Mouse (Mus musculus): ENCODE results near the gene Rasgef1a. TPM values are rescaled to one million over a fixed set of nuclear protein-coding genes. Genes with fewer than 3 reads are reported as not detected.

Rasgef1a gene
- polyA plus RNA-seq, 1 experiment: 1.1 TPM

- no peaks in the 10 kb centered on the region for H3K4me1 ChIP-seq (replicated peaks; ENCODE audit: control insufficient read depth, insufficient read depth, low read length)
- 77% methylated on average over 4 of the region's 4 CpGs for WGBS
- no peak overlapping the region for H3K4me3 ChIP-seq (ENCODE audit: control insufficient read depth, insufficient read depth, low read length)
- H3K27me3 ChIP-seq (ENCODE audit: control insufficient read depth, insufficient read depth, low read length): no peaks in the 10 kb centered on the region
- no peak for TF ChIP-seq CTCF (IDR thresholded peaks at IDR 0.05; ENCODE audit: borderline replicate concordance, control insufficient read depth, extremely low read depth, insufficient read depth, low read length, poor library complexity)
- no peak for TF ChIP-seq POLR2A (IDR thresholded peaks at IDR 0.05; ENCODE audit: control insufficient read depth, extremely low read depth, insufficient read depth, low read length, poor library complexity)
- H3K36me3 ChIP-seq (ENCODE audit: control insufficient read depth, insufficient read depth, low read length): no peaks in the 10 kb centered on the region
- DNase-seq: no peak
- no peak overlapping the region for H3K27ac ChIP-seq (ENCODE audit: control insufficient read depth, insufficient read depth, low read length)
Measured at GRCm38 (mm10) chr6:118047811-118048505, 36.7 kb downstream of the Rasgef1a start.

GRCm38 (mm10) chr6:118049776-118050175, 38.5 kb downstream of the Rasgef1a start:
- TF ChIP-seq CTCF (IDR thresholded peaks at IDR 0.05; ENCODE audit: borderline replicate concordance, control insufficient read depth, extremely low read depth, insufficient read depth, low read length, poor library complexity) (no peak), POLR2A (IDR thresholded peaks at IDR 0.05; ENCODE audit: control insufficient read depth, extremely low read depth, insufficient read depth, low read length, poor library complexity) (no peak)
- WGBS: 91% methylated on average over 6 of the region's 6 CpGs
- Histone ChIP-seq H3K36me3 (ENCODE audit: control insufficient read depth, insufficient read depth, low read length) (no peaks in the 10 kb centered on the region), H3K4me1 (replicated peaks; ENCODE audit: control insufficient read depth, insufficient read depth, low read length) (no peaks in the 10 kb centered on the region), H3K27me3 (ENCODE audit: control insufficient read depth, insufficient read depth, low read length) (no peaks in the 10 kb centered on the region), H3K4me3 (ENCODE audit: control insufficient read depth, insufficient read depth, low read length) (no peak overlapping the region), H3K27ac (ENCODE audit: control insufficient read depth, insufficient read depth, low read length) (no peak overlapping the region)
- no peak for DNase-seq

- Histone ChIP-seq H3K4me3 (ENCODE audit: control insufficient read depth, insufficient read depth, low read length) (no peak overlapping the region), H3K27me3 (ENCODE audit: control insufficient read depth, insufficient read depth, low read length) (no peaks in the 10 kb centered on the region), H3K36me3 (ENCODE audit: control insufficient read depth, insufficient read depth, low read length) (no peaks in the 10 kb centered on the region), H3K4me1 (replicated peaks; ENCODE audit: control insufficient read depth, insufficient read depth, low read length) (no peaks in the 10 kb centered on the region), H3K27ac (ENCODE audit: control insufficient read depth, insufficient read depth, low read length) (no peak overlapping the region)
- no peak for TF ChIP-seq CTCF (IDR thresholded peaks at IDR 0.05; ENCODE audit: borderline replicate concordance, control insufficient read depth, extremely low read depth, insufficient read depth, low read length, poor library complexity)
- TF ChIP-seq POLR2A (IDR thresholded peaks at IDR 0.05; ENCODE audit: control insufficient read depth, extremely low read depth, insufficient read depth, low read length, poor library complexity): no peak
- 95% methylated on average over 4 of the region's 4 CpGs for WGBS
- no peak for DNase-seq
Measured at GRCm38 (mm10) chr6:118051474-118051873, 40.2 kb downstream of the Rasgef1a start.

- DNase-seq: no peak
- Histone ChIP-seq H3K36me3 (ENCODE audit: control insufficient read depth, insufficient read depth, low read length) (no peaks in the 10 kb centered on the region), H3K4me3 (ENCODE audit: control insufficient read depth, insufficient read depth, low read length) (no peak overlapping the region), H3K27me3 (ENCODE audit: control insufficient read depth, insufficient read depth, low read length) (no peaks in the 10 kb centered on the region), H3K27ac (ENCODE audit: control insufficient read depth, insufficient read depth, low read length) (no peak overlapping the region), H3K4me1 (replicated peaks; ENCODE audit: control insufficient read depth, insufficient read depth, low read length) (no peaks in the 10 kb centered on the region)
- 93% methylated on average over 10 of the region's 10 CpGs for WGBS
- no peak for TF ChIP-seq CTCF (IDR thresholded peaks at IDR 0.05; ENCODE audit: borderline replicate concordance, control insufficient read depth, extremely low read depth, insufficient read depth, low read length, poor library complexity)
- no peak for TF ChIP-seq POLR2A (IDR thresholded peaks at IDR 0.05; ENCODE audit: control insufficient read depth, extremely low read depth, insufficient read depth, low read length, poor library complexity)
Measured at GRCm38 (mm10) chr6:118055209-118055608, 44.0 kb downstream of the Rasgef1a start.

- Histone ChIP-seq H3K4me1 (replicated peaks; ENCODE audit: control insufficient read depth, insufficient read depth, low read length) (0 out of 2 replicates have a peak, but pooled peaks cover 2% of the 10 kb centered on the region), H3K4me3 (ENCODE audit: control insufficient read depth, insufficient read depth, low read length) (no peak overlapping the region), H3K27me3 (ENCODE audit: control insufficient read depth, insufficient read depth, low read length) (peaks cover 2% of the 10 kb centered on the region; the same call in 1 of the 2 replicates), H3K36me3 (ENCODE audit: control insufficient read depth, insufficient read depth, low read length) (no peaks in the 10 kb centered on the region), H3K27ac (ENCODE audit: control insufficient read depth, insufficient read depth, low read length) (no peak overlapping the region)
- TF ChIP-seq POLR2A (IDR thresholded peaks at IDR 0.05; ENCODE audit: control insufficient read depth, extremely low read depth, insufficient read depth, low read length, poor library complexity) (no peak), CTCF (IDR thresholded peaks at IDR 0.05; ENCODE audit: borderline replicate concordance, control insufficient read depth, extremely low read depth, insufficient read depth, low read length, poor library complexity) (no peak)
- 94% methylated on average over 4 of the region's 4 CpGs for WGBS
- DNase-seq: no peak
Measured at GRCm38 (mm10) chr6:118061266-118061665, 50.0 kb downstream of the Rasgef1a start.

- Histone ChIP-seq H3K4me1 (replicated peaks; ENCODE audit: control insufficient read depth, insufficient read depth, low read length) (peaks cover 9% of the 10 kb centered on the region; the same call in 1 of the 2 replicates), H3K27me3 (ENCODE audit: control insufficient read depth, insufficient read depth, low read length) (peaks cover 2% of the 10 kb centered on the region; the same call in 1 of the 2 replicates), H3K27ac (ENCODE audit: control insufficient read depth, insufficient read depth, low read length) (no peak overlapping the region), H3K4me3 (ENCODE audit: control insufficient read depth, insufficient read depth, low read length) (no peak overlapping the region), H3K36me3 (ENCODE audit: control insufficient read depth, insufficient read depth, low read length) (no peaks in the 10 kb centered on the region)
- TF ChIP-seq POLR2A (IDR thresholded peaks at IDR 0.05; ENCODE audit: control insufficient read depth, extremely low read depth, insufficient read depth, low read length, poor library complexity) (no peak), CTCF (IDR thresholded peaks at IDR 0.05; ENCODE audit: borderline replicate concordance, control insufficient read depth, extremely low read depth, insufficient read depth, low read length, poor library complexity) (no peak)
- DNase-seq: no peak
- 85% methylated on average over 5 of the region's 5 CpGs for WGBS
Measured at GRCm38 (mm10) chr6:118063266-118063665, 52.0 kb downstream of the Rasgef1a start.
